Mouse (Mus musculus) common myeloid progenitor, adult 5-6 weeks (primary cell): Measurements from ENCODE around the gene Sapcd1. TPM values are rescaled to one million over a fixed set of nuclear protein-coding genes. Genes with fewer than 3 reads are reported as not detected.

ENCODE experiments used
- ATAC-seq: replicated peaks from 2 replicates; pipeline ENCODE4 v1.8.0; 2016; ENCODE audit warnings: low read depth, mild to moderate bottlenecking, moderate TSS enrichment, inconsistent platforms; ENCODE audit not compliant: poor library complexity, severe bottlenecking
- total RNA-seq: library from RNA; stranded (forward); fragments of 200-1000, 187-1606 nt; gene quantifications from 2 replicates; pipeline ENCODE4 v1.2.3, GENCODE M21; 2017

The Sapcd1 gene
- 1.2 and 4.4 TPM in 2 replicates for total RNA-seq

DNA sequence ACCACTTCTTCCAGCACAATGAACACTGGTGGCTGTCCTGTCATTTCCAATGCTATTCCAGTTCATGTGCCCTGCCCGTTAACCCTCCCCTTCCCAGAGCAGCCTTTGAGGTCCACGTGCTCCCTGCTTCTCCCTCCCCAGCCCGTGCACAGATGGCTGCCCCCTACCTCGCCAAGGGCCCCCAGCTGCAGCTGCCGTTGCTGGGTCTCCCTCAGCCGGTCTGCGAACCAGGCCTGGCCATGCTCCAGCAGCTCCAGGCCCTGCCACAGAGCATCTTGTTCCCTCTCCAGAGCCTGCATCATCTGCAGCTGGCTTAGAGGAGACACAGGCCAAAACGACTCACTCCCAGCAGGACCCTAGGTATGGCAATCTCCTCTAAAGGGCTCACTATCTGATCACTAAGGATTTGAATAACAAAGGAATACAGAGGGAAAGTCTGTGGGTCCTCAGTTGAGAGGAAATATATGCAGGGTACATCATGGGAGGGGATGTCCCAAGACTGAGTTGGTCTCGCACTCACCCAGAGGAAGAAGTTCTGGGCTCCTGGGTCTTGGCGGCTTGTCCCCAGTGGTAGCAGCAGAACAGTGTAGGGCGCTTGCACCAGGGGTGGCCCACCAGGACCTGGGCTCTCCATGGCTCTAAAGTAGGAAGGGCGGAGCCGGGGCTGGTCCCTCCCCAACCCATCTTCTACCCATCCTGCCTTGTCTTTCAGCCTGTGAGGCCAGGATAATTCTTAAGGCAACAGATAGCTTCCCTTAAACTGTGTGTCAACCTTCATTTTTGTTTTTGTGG, at the start of gene Sapcd1:
TSS of gene Sapcd1 (minus strand) at position 740 of the 792 bp plus-strand sequence.
- no peak for ATAC-seq

DNA sequence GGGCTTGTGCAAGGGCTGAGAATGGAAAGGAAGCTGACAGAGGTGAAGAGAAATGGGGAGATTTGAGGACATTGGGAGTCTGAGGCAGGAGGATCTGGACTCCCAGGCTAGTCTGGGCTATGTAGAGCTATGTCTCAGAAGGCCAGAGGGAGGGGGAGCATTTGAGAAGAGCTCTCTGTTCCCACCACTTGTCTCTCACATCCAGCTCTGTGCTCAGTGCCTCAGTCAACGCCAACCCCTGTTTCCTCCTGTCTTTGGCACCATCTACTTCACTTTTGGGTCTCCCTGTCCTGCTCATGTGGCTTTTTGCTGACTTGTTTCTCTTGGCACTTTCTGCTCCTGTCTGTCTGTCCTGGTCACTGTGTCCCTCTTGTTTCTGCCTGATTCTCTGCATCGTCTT, 49.5 kb upstream of the Sapcd1 start:
- no peak for ATAC-seq

DNA sequence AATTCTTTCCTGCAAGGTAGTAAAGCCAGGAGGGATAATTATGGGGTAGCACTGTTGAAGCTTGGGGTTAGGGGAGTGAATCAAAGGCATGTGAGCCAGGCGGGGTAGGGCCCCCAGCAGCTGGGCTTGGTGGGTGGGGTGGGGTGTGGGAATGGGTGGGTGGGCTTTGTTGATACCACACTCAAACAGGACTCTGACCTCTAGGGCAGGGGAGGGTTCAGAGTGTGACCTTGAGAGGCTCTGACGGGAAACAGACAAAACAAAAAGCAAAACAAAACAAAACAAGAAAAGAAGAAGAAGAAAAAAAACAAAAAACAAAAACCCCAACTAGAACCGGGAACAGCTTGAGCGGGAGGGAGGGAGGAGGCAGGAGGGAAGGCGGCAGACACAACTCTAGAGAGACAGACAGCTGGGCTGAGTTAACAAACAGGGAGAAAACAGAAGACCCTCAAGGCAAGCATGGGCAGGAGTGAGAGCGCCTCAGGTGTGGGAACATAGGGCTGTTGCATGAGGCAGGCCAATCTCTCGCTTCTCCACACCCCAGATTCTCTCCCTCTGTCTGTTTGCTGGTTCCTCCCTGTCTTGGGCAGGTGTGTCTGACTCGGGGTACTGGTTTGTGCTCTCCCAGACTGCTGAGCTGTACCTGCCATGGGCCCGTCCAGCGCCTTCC, 48.8 kb upstream of the Sapcd1 start, which contains the start of gene Ly6g6e:
TSS of gene Ly6g6e (plus strand) at position 396 of the 670 bp plus-strand sequence.
- ATAC-seq, result no peak

DNA sequence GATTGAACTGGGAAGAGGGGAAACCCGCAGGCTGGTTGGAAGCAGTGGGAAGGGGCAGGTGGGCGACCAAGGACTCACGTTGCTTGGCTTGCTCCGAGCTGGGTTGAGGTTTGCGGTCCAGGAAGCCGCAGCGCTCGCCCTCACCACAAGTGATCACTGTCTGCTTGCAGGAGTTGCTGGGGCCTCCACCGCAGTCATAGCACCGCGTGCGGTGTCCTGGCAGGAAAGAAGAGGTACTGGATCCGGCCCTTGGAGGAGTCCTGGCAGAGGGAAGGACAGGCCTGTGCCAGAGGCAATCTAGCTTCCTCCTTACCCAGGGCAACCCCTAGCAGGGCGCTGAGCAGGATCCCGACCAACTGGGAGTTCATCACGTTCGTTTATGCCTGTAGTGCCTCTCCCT, 46.3 kb upstream of the Sapcd1 start:
- ATAC-seq, result peak; percentile 65

DNA sequence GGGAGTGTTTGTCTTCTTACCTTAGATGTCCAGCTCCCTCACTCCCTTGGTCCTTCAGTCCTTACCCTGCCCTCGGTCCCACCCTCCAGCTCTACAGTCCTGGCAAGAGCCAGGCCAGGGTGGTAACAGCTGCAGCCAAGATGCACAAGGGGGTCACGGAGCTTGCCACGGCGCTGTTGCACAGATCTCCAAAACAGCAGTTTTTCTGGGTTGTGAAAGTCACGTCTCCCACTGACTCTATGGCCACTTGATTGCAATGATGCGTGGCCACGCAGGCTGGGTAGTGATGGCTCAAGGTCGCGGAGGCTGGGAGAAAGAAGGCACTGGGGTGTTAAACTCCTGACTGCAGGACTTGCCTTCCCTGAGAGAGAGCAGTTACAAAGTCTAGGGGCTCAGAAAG, 43.6 kb upstream of the Sapcd1 start:
- ATAC-seq, result no peak

DNA sequence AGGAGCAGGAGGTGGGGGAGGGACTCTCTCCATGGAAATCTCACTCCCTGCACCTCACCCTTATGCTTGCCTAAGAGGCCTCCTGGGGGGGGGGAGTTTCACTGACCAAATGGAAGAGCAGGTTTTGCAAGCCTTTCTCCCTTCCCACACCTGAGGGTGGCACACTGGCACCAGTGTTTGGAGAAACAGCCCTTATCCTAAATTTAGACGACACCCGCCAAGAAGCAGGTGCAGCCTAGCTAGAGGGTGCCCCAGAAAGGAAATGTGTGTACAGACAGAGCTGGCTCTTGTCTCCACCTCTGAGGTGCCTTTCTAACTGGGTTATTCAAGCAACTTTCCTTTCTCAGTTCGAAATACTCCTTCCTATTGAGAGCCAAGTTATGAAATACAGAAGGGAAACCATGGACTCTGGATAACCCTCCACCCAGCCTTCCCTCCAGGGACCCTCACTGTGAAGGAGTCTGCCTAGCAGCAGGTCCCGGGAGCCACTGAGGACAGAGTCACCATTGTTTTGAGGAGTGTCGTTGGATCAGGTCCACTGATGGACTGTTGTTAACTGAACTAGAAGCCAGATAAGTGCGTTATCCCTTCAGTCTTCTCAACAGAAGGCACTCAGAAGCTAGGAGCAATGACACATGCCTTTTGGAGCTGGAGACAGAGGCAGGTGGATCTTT, 42.9 kb upstream of the Sapcd1 start:
- ATAC-seq, result no peak

DNA sequence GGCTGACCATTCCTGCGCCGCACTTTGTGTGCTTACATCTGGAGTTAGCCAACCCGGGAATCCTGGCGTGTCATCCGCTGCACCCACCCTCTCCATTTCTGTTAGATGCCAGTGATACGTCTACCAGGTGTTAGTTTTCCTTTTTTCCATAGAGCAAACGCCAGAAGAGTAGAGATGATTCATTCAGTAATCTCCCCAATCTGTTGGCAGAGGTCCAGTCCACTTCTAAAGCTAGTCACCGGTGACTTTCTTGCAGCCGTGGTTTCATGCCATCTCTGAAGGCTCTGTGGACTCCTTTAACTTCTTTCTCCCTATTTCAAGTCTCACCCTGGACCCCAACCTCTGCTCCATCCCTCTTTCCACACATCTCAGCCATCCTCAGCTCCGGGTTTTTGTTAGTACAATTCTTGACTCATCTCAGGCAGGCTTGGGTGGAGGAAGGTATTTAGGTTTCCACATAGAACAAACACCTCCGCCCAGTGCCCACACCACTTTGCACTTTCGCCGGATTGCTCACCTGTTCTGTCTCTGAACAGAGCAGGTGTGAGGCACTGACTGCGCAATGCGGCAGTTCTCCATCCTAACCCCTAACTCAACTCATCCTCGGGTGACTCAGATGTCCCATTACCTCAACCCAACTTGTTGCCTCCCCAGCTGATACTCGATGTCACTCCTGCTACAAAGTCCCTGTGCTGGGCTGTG, 40.5 kb upstream of the Sapcd1 start:
- ATAC-seq, result no peak

DNA sequence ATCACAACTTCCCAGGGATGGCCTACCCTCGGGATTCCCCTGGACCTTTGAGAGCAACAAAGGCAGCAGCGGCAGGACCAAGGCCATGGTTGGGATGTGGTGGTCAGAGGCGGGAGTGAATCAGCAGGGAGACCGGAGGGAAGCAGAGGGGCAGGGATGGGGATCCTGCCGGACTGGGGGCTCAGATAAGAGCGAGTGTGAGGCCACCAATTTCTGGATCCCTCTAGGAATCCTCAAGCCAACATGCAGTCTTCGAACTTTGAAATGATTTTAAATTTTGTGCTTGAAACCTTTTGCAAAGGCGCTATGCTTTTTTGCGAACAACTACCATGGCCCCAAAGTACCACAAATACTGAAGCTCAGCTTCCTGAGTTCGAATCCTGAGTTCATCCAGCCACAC, 38.3 kb upstream of the Sapcd1 start, which contains the start of gene Mpig6b:
TSS of gene Mpig6b (minus strand) at position 101 of the 400 bp plus-strand sequence.
- ATAC-seq, result no peak

DNA sequence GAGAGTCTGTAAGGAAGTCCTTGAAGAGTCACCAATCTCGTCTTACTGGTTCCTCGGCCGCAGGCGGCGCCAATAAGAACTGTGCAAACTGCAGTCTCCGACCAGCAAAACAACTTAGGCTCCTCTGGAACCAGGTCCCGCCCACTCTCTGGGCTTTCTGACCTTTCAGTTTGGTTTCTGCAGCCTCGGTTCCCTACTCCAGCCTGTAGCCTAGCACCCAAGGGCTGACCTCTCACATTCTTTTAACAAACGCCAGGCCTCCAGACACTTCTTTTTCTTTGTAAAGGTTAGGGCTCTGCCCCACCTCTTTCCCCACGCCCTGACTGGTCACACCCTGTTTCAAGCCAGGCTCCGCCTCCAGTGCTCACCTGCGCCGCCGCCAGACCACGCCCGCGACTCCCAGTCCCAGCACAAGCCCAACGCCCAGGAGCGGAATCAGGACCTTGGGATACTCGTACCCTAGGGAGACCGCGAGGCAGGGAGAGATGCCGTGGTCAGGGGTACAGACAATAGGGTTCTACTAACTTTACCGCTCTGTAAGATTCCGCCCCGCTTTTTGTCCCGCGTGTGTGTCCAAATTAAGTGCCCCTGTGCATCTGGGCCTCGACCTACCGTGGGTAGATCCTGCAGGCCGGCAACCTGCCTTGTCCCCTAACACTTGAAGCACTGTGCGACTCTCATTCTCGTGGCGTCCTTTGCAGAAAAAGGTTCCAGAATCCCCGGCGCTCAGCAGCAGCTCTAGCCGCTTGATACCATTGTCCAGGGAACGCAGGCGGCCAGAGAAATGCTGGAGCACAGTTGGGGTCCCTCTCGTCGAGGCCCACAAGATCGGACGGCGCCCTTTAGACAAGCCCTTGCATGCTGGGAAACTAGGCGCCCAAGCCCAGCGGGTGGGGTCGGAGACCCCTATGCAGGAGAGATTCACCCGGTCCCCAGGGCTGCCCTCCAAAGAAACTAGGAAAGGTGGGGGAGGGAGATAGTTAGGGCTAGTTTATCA, 37.4 kb upstream of the Sapcd1 start, which contains the start of gene Ly6g6c:
TSS of gene Ly6g6c (plus strand) at position 438 of the 997 bp plus-strand sequence.
- peak; percentile 37 for ATAC-seq

DNA sequence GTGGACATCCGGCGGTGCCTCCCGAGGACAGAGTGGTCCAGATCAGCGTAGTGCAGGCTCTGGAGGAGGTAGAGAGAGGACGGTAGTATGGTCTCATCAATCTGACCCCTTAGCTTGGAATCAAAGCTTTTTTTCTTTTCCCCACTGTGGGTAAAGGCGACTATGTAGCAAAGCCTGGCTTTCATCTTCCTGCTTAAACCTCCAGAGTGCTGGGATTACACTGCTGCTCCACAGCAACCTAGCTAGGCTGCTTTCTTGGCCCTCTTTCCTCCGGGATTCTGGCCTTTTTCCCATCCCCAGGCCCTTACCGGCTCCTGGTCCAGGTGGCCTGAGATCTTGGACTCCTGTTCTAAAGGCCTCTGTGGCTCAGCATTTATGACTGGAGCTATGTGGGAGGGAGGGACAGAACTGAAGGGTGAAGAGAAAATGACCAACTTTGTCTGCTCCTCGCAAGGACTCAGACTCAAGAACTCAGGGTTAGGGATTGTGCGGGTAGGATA, 36.6 kb upstream of the Sapcd1 start:
- ATAC-seq, result no peak

DNA sequence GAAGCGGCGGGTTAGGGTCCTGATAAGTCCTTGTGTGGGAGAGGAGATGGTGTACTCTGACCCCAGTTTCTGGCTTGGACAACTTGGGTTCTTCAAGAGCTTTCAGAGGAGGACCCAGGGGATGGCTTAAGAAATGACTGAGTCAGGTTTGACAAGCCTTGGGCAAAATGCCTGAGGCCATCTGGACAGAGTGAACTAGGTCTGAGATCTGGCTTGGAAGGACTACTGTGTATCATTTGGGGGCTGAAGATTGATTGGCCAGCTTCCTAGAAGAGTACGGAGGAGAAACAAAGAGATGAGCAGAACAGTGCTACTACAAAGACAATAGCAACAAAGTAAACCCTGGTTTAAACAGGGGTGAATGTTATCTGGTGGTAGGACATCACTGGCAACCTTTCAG, 35.6 kb upstream of the Sapcd1 start:
- ATAC-seq, result no peak

DNA sequence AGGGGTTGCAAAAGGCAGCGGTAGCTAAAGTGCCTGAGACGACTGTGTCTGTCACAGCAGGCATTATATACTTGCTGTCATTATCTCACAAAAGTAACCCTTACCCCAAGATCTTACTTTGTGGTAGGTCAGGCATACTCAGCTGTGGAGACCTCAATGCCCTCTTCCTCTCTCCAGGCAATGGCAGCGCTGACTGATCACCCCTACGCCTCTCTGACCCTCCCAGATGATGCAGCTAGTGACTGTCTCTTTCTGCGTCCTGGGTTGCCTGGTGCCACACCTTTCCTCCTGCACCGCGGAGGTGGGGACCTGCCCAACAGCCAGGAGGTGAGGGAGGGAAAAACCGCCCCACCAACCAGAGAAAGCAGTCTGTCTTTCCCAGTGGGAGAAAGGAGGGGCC, 33.5 kb upstream of the Sapcd1 start:
- no peak for ATAC-seq

DNA sequence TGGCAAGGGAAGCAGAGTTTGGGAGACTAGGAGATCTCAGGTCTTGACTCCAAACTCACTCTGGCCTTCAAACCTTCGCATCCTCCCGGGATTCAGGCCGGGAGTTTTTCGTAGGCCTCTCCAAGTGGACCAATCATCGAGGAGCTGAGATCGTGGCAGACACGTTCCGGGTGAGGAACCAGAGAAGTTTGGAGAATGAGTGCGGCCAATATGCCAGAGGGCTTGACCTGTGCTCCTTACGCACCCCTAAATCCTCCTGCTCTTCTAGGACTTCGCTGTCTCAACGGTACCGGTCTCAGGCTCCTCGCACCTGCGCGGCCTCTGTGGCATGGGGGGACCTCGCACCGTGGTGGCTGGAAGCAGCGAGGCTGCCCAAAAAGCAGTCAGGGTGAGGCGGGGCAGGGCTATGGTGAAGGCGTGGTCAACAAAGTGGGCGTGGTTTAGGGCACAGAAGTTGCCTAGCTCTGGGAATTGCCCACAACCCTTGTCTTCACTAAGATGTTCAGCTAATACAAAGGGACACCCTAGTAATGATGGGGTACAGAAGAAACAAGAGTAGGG, 33.0 kb upstream of the Sapcd1 start:
- ATAC-seq, result no peak

DNA sequence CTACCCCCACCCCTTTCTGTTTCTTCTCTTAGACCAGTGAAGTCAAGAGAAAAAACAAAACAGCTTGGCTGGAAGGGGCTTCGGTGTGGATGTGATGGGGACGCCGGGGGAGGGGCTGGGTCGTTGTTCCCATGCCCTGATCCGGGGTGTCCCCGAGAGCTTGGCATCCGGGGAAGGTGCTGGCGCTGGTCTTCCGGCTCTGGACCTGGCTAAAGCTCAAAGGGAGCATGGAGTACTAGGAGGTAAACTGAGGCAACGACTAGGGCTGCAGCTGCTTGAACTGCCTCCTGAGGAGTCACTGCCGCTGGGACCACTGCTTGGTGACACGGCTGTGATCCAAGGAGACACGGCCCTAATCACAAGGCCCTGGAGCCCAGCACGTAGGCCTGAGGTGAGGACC, 32.3 kb upstream of the Sapcd1 start:
- ATAC-seq, result no peak

DNA sequence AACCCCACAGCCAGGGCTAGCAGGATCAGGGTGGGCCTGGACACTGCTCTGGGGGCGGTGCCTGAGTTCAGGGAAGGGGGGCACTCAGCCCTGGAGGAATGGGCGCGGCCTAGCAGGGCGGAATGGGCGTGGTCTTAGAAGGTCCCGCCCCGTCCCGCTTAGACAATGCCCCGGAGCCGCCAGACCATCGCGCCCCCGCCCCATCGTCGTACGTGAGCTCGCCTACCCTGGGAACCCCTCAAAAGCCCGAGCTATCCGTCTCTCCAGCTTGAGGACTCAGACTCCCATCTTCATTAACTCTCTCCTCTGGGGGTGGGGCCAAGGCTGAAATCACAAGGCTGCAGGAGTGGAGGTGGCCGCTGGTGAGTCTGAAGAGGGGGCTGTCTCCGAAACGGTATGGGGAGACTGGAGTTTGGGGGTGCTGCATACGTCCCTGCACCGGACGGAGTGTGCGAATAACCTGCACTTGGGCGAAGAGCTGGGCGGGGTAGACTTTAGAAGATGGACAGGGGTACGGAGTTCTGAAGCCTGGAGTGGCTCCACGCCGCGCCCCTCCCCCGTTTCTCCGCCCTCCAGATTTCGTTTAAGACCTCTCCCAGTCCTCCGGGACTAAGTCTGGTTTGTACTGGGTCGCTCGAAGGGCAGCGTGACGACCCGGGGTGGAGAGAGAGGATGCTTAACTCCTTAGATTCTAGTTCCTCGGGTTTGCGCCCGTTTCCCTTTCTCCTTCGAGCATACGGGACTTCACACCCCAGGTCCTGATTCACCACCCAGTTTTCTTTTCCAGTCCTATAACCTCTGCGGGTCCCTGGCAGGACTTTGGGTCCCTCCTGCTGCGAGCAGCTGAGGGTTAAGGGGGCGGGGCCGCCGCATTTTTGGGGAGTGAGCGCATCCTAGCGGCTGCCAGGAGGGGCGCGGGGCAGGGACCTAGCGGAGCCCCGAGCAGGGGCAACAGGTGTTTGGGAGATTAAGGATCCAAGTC, 31.4 kb upstream of the Sapcd1 start, which contains the start of gene Ddah2:
TSS of gene Ddah2 (plus strand) at position 125 of the 982 bp plus-strand sequence.
- ATAC-seq, result peak; percentile 83

DNA sequence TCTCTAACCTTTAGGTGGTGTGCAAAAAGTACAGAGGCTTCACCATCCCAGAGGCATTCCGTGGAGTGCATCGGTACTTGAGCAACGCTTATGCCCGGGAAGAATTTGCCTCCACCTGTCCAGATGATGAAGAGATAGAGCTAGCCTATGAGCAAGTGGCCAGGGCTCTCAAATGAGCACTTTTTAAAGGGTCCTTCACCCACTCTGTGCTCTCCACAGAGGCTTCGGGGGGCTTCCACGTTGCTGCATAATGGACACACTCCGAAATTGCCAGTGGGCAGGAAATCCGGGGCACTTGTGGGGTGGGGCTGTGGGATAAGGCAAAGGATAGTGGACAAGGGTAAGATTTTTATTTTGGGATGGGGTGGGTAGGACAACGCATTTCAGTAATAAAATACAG, 30.5 kb upstream of the Sapcd1 start:
- ATAC-seq, result no peak

DNA sequence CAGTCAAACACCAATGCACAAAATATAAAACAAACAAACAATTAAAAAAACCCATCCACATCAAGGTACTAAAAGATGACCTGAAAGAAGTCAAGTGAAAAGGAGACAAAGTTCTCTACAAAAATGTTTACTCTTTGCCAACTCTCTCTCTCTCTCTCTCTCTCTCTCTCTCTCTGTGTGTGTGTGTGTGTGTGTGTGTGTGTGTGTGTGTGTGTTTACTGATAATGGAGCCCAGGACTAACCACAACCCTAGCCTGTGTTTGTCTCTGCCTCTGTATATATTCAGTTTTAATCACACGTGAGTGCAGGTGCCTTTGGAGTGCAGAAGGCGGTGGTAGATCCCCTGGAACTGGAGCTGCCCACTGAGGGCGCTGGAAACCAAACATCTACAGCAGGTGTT, 29.3 kb upstream of the Sapcd1 start:
- no peak for ATAC-seq
